Comparison of ENCODE assay signal across 12 mouse cellular contexts in the genomic region with DNA sequence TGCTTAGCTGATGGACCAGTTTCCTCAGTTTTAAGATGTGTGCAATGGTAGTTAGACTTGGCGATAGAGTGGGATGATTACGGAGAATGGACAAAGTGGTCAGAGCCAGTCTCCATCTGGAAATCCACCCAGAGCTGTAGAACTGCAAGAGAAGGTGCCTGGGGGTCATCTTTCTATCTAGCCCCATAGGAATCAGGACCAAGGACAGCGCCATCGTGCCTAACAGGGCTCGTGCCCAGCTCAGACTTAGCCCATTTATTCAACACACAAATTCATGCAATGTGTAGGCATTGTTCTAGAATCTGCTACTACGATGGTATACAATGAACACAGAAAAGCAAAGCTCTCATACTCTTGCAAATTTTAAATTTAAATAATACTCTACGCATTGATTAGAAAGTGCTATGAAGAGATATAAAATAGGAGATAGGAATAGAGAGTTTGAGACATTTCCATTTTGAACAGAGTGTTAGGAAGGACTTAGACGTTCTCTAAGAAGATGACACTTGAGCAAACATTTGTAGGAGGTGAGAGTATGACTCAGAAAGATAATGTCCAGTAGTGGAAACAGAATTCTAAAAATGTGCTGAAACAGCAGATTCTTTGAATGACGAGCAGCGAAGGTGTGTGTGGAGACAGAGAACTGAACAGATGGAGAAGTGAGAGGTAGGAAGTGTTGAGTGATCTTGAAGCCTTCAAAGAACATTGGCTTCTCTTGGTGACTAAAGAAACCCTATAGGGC. TPM values are rescaled to one million over a fixed set of nuclear protein-coding genes. Genes with fewer than 3 reads are reported as not detected.
DNase-seq lines count a peak whose midpoint lies in the region; ATAC-seq lines count a peak whose summit lies in the region.
"Had no signal": no experiment of that assay in that cellular context is flagged by ENCODE, and none has a peak within 500 bp of the region (broad histone marks: within the 10 kb centered on the region; RNA-seq: fewer than 3 reads in every experiment).

No protein-coding gene starts in this region.

- 58% methylated on average over 10 of the region's 10 CpGs for WGBS in hindbrain, embryonic 10.5 days
- 55% methylated on average over 10 of the region's 10 CpGs for WGBS in hindbrain, embryonic 13.5 days
- 49% methylated on average over 10 of the region's 10 CpGs for WGBS in embryonic facial prominence, embryonic 14.5 days
- WGBS in forebrain, embryonic 12.5 days: 56% methylated on average over 10 of the region's 10 CpGs

- no peak overlapping the region for H3K4me2 ChIP-seq in hindbrain, embryonic 13.5 days
- no peak overlapping the region for H3K4me2 ChIP-seq in embryonic facial prominence, embryonic 14.5 days (ENCODE audit: low read depth, low read length)
- H3K4me2 ChIP-seq in forebrain, embryonic 12.5 days: no peak overlapping the region

- ATAC-seq in hindbrain, embryonic 13.5 days (ENCODE audit: low FRiP score): no peak
- no peak for ATAC-seq in embryonic facial prominence, embryonic 14.5 days (ENCODE audit: low read depth)
- no peak for ATAC-seq in forebrain, embryonic 12.5 days (ENCODE audit: low FRiP score)

- no peaks in the 10 kb centered on the region for H3K27me3 ChIP-seq in hindbrain, embryonic 10.5 days (ENCODE audit: insufficient read depth, poor library complexity, severe bottlenecking)
- H3K27me3 ChIP-seq in hindbrain, embryonic 13.5 days: no peaks in the 10 kb centered on the region
- no peaks in the 10 kb centered on the region for H3K27me3 ChIP-seq in embryonic facial prominence, embryonic 14.5 days (replicated peaks; ENCODE audit: control insufficient read depth, insufficient read depth, low read length)
- no peaks in the 10 kb centered on the region for H3K27me3 ChIP-seq in forebrain, embryonic 12.5 days

- no peaks in the 10 kb centered on the region for H3K36me3 ChIP-seq in hindbrain, embryonic 10.5 days
- no peaks in the 10 kb centered on the region for H3K36me3 ChIP-seq in hindbrain, embryonic 13.5 days
- no peaks in the 10 kb centered on the region for H3K36me3 ChIP-seq in embryonic facial prominence, embryonic 14.5 days (ENCODE audit: control insufficient read depth, insufficient read depth, low read length)
- H3K36me3 ChIP-seq in forebrain, embryonic 12.5 days (replicated peaks): no peaks in the 10 kb centered on the region

- DNase-seq in hindbrain, embryonic 10.5 days (ENCODE audit: low spot score): peak; percentile 8
- DNase-seq in urinary bladder, postnatal 14 days (ENCODE audit: low spot score): peak; percentile 7
- no peak for DNase-seq in urinary bladder, adult 2 months (ENCODE audit: low spot score)
- peak; percentile 44 for DNase-seq in embryonic facial prominence, embryonic 14.5 days (ENCODE audit: low spot score)
- DNase-seq in cerebellum, postnatal 14 days: no peak
- no peak for DNase-seq in left cerebral cortex, postnatal 14 days (ENCODE audit: low spot score in 2 of 2)

- intact Hi-C loops in left cerebral cortex, postnatal 14 days (cut with DNase I): no loop called here

- H3K9ac ChIP-seq in hindbrain, embryonic 13.5 days: no peak overlapping the region
- H3K9ac ChIP-seq in embryonic facial prominence, embryonic 14.5 days (ENCODE audit: low read depth, low read length): no peak overlapping the region
- no peak overlapping the region for H3K9ac ChIP-seq in forebrain, embryonic 12.5 days
- H3K9ac ChIP-seq: liver, embryonic 14.5 days had no signal

- no peak overlapping the region for H3K27ac ChIP-seq in hindbrain, embryonic 10.5 days
- no peak overlapping the region for H3K27ac ChIP-seq in hindbrain, embryonic 13.5 days
- H3K27ac ChIP-seq in embryonic facial prominence, embryonic 14.5 days (replicated peaks; ENCODE audit: low read depth, low read length): no peak overlapping the region
- H3K27ac ChIP-seq in forebrain, embryonic 12.5 days: no peak overlapping the region
- H3K27ac ChIP-seq: liver, embryonic 14.5 days had no signal

- no peak overlapping the region for H3K4me3 ChIP-seq in hindbrain, embryonic 10.5 days
- no peak overlapping the region for H3K4me3 ChIP-seq in hindbrain, embryonic 13.5 days
- no peak overlapping the region for H3K4me3 ChIP-seq in embryonic facial prominence, embryonic 14.5 days (ENCODE audit: low read depth, low read length)
- H3K4me3 ChIP-seq in forebrain, embryonic 12.5 days (replicated peaks): no peak overlapping the region

- H3K4me1 ChIP-seq in hindbrain, embryonic 10.5 days (replicated peaks): no peaks in the 10 kb centered on the region
- H3K4me1 ChIP-seq in hindbrain, embryonic 13.5 days (replicated peaks): no peaks in the 10 kb centered on the region
- H3K4me1 ChIP-seq in embryonic facial prominence, embryonic 14.5 days (ENCODE audit: control insufficient read depth, insufficient read depth, low read length): no peaks in the 10 kb centered on the region
- no peaks in the 10 kb centered on the region for H3K4me1 ChIP-seq in forebrain, embryonic 12.5 days

- H3K9me3 ChIP-seq in hindbrain, embryonic 10.5 days: no peaks in the 10 kb centered on the region
- no peaks in the 10 kb centered on the region for H3K9me3 ChIP-seq in hindbrain, embryonic 13.5 days
- H3K9me3 ChIP-seq in embryonic facial prominence, embryonic 14.5 days (ENCODE audit: control insufficient read depth, low read length): no peaks in the 10 kb centered on the region
- no peaks in the 10 kb centered on the region for H3K9me3 ChIP-seq in forebrain, embryonic 12.5 days

RNA-seq across cellular contexts. Expression of a gene that starts 2.0 kb away (rescaled TPM):
- polyA plus RNA-seq in hindbrain, embryonic 10.5 days (2016; fragmentation: Nextera tagmentation; extraction: Ambion mirVana): not detected in 2 replicates
- not detected in 2 replicates for polyA plus RNA-seq in hindbrain, embryonic 13.5 days (2015; fragmentation: Nextera tagmentation; extraction: Ambion mirVana)
- polyA plus RNA-seq in urinary bladder, adult 2 months (2012; rRNA removed): not detected in 2 replicates
- 0.08 and 0.24 TPM in 2 replicates for polyA plus RNA-seq in embryonic facial prominence, embryonic 14.5 days (2014; fragmentation: Nextera tagmentation; extraction: Ambion mirVana)
- not detected for total RNA-seq in left cerebral cortex, postnatal 14 days (2021)
- polyA plus RNA-seq in forebrain, embryonic 12.5 days (2016; fragmentation: Nextera tagmentation; extraction: Ambion mirVana): not detected in 2 replicates
- total RNA-seq: heart, postnatal 36 days; neutrophil, adult 5-6 weeks had no signal
- polyA plus RNA-seq: liver, embryonic 14.5 days; thymus, postnatal 0 days had no signal

RNA-seq across cellular contexts. Expression of a gene that starts 10.1 kb away (rescaled TPM):
- polyA plus RNA-seq in hindbrain, embryonic 10.5 days (2016; fragmentation: Nextera tagmentation; extraction: Ambion mirVana): not detected in 2 replicates
- not detected in 2 replicates for polyA plus RNA-seq in hindbrain, embryonic 13.5 days (2015; fragmentation: Nextera tagmentation; extraction: Ambion mirVana)
- polyA plus RNA-seq in urinary bladder, adult 2 months (2012; rRNA removed): not detected in 2 replicates
- 0.16 TPM in 1 of 2 replicates, not detected in the other for polyA plus RNA-seq in embryonic facial prominence, embryonic 14.5 days (2014; fragmentation: Nextera tagmentation; extraction: Ambion mirVana)
- not detected for total RNA-seq in left cerebral cortex, postnatal 14 days (2021)
- polyA plus RNA-seq in forebrain, embryonic 12.5 days (2016; fragmentation: Nextera tagmentation; extraction: Ambion mirVana): not detected in 2 replicates
- total RNA-seq: heart, postnatal 36 days; neutrophil, adult 5-6 weeks had no signal
- polyA plus RNA-seq: liver, embryonic 14.5 days; thymus, postnatal 0 days had no signal

RNA-seq across cellular contexts. Expression of a gene that starts 18.6 kb away (rescaled TPM):
- polyA plus RNA-seq in hindbrain, embryonic 10.5 days (2016; fragmentation: Nextera tagmentation; extraction: Ambion mirVana): not detected in 2 replicates
- not detected in 2 replicates for polyA plus RNA-seq in hindbrain, embryonic 13.5 days (2015; fragmentation: Nextera tagmentation; extraction: Ambion mirVana)
- not detected in 2 replicates for polyA plus RNA-seq in urinary bladder, adult 2 months (2012; rRNA removed)
- 0.11 TPM in 1 of 2 replicates, not detected in the other for polyA plus RNA-seq in embryonic facial prominence, embryonic 14.5 days (2014; fragmentation: Nextera tagmentation; extraction: Ambion mirVana)
- not detected for total RNA-seq in left cerebral cortex, postnatal 14 days (2021)
- not detected in 2 replicates for polyA plus RNA-seq in forebrain, embryonic 12.5 days (2016; fragmentation: Nextera tagmentation; extraction: Ambion mirVana)
- total RNA-seq: heart, postnatal 36 days; neutrophil, adult 5-6 weeks had no signal
- polyA plus RNA-seq: liver, embryonic 14.5 days; thymus, postnatal 0 days had no signal

RNA-seq across cellular contexts. Expression of a gene that starts 29.4 kb away (rescaled TPM):
- not detected in 2 replicates for polyA plus RNA-seq in hindbrain, embryonic 10.5 days (2016; fragmentation: Nextera tagmentation; extraction: Ambion mirVana)
- not detected in 2 replicates for polyA plus RNA-seq in hindbrain, embryonic 13.5 days (2015; fragmentation: Nextera tagmentation; extraction: Ambion mirVana)
- not detected in 2 replicates for polyA plus RNA-seq in urinary bladder, adult 2 months (2012; rRNA removed)
- polyA plus RNA-seq in embryonic facial prominence, embryonic 14.5 days (2014; fragmentation: Nextera tagmentation; extraction: Ambion mirVana): 0.12 and 0.22 TPM in 2 replicates
- total RNA-seq in left cerebral cortex, postnatal 14 days (2021): not detected
- 0.12 TPM in 1 of 2 replicates, not detected in the other for polyA plus RNA-seq in forebrain, embryonic 12.5 days (2016; fragmentation: Nextera tagmentation; extraction: Ambion mirVana)
- total RNA-seq: heart, postnatal 36 days; neutrophil, adult 5-6 weeks had no signal
- polyA plus RNA-seq: liver, embryonic 14.5 days; thymus, postnatal 0 days had no signal

RNA-seq across cellular contexts. Expression of a gene that starts 36.6 kb away (rescaled TPM):
- not detected in 2 replicates for polyA plus RNA-seq in hindbrain, embryonic 10.5 days (2016; fragmentation: Nextera tagmentation; extraction: Ambion mirVana)
- polyA plus RNA-seq in hindbrain, embryonic 13.5 days (2015; fragmentation: Nextera tagmentation; extraction: Ambion mirVana): not detected in 2 replicates
- polyA plus RNA-seq in urinary bladder, adult 2 months (2012; rRNA removed): not detected in 2 replicates
- polyA plus RNA-seq in embryonic facial prominence, embryonic 14.5 days (2014; fragmentation: Nextera tagmentation; extraction: Ambion mirVana): 0.13 TPM in 1 of 2 replicates, not detected in the other
- not detected for total RNA-seq in left cerebral cortex, postnatal 14 days (2021)
- polyA plus RNA-seq in forebrain, embryonic 12.5 days (2016; fragmentation: Nextera tagmentation; extraction: Ambion mirVana): not detected in 2 replicates
- total RNA-seq: heart, postnatal 36 days; neutrophil, adult 5-6 weeks had no signal
- polyA plus RNA-seq: liver, embryonic 14.5 days; thymus, postnatal 0 days had no signal

Comparison
In these comparisons a context has a peak if more than half of its experiments do, and no peak if none do; other contexts are left out.
1. DNase-seq: peak in hindbrain, embryonic 10.5 days (single experiment), urinary bladder, postnatal 14 days (single experiment) and embryonic facial prominence, embryonic 14.5 days (single experiment); none in urinary bladder, adult 2 months (single experiment), cerebellum, postnatal 14 days (0 of 2) and left cerebral cortex, postnatal 14 days (0 of 2).